Mouse (Mus musculus) CH12F3 (cell line): ENCODE measurements around the gene Usp8.

Experiments
- in situ Hi-C: fragments of 300-500 bp; cut with MboI; formaldehyde crosslinking; loops from 2 replicates; pipeline ENCODE4 v1.14.3; 2020; ENCODE audit warnings: low sequenced_read_pairs

Gene Usp8

DNA sequence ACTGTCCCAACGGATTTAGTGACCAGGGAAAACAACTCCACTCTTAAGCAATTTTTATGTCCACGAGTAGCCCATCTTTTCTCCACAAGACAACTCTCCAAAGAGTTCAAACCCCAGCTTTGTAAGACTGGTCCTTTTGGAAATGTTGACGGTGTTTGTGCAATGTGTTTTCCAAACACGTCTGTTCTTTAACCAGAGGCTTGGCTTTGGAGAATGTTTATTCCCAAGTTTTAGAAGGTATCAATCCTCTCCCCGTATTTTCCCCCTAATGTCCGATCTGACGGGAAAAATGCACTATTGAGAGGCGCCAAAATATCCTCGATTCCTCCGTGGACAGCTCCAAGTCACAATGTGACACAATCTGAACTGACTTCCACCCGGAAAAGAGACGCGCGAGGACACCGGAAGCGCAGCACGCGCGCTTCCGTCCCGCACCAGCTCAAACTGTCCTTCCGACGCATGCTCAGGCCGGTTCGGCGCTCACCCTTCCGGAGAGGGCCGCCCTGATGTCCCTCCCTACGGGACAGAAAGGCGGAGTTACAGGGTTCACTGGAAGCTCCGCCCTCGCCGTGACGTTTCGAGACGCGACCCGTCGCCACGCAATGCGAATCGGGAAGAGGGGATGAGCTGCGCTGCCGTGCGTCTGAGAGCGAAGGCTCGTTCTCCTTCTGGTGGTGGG, at the start of gene Usp8:
Gene Usp8 (plus strand): TSS at position 570 of the 679 bp plus-strand sequence.
- in situ Hi-C loops = no loop called here

DNA sequence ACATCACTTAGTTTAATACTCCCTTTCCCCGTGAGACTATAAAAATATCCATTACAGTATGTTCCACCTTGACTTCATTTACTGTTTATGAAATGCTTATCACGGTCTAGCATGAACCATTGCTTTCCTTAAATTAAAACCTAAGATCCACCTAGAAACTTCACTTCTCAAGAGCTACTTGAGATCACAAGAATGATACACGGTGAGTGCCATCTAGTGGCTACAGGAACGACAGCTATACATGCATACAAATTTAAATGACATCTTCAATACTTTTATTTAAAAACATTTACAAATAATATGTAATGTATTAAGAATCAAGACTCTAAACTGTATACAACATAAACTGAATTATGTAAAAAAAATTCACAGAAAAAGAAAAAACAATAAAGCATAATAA, 43.6 kb upstream of the Usp8 start:
- in situ Hi-C loops = loop anchor here (10.0 kb wide), 1 partner anchor 59 kb away; no protein-coding TSS in a partner anchor

DNA sequence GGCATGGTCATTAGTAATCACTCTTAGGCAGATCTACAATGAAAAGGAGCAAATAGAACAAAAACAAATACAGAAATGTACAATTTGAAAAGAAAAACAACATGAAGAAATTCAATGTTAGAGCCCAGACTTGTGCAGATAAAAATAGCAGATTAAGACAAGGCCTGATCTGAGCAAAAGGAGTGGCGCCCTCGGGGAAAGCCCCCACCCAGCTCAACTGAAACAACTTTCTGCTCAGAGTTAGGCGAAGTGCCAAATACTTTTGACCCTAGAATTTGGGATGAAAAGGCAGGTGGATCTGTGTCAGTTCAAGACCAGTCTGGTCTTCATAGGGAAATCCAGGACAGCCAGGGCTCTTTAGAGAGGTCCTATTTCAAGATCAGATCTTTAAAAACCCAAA, 41.1 kb upstream of the Usp8 start:
- in situ Hi-C loops = loop anchor here (10.0 kb wide), 1 partner anchor 61 kb away; no protein-coding TSS in a partner anchor

DNA sequence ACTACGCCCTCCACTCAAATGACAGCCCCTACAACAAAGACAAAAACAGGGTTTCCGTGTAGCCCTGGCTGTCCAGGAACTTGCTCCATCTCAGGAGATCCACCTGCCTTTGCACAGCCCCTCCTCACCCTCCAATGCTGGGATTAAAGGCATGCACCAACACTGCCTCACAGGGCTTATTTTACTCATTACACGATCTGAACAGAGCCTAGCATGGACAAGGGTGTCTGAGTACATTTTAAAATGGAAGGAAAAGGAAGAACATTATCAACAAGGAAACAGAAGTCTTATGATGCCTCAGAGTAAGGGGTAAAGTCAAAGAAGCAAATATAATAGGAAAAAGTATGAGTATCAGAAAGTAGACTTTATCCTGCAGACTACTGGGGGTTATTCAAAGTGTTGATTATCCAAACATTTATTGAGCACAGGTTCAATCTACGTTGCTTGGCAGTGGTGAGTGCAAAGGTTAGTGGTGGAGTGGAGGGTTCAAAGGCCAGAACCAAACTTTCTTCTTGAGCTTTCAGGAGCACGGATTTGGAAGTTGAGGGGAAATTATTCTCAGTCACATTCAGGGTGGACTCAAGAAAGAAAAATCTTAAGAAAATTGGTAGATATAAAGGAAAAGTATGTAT, 38.4 kb upstream of the Usp8 start:
- in situ Hi-C loops = loop anchor here (10.0 kb wide), 1 partner anchor 64 kb away; no protein-coding TSS in a partner anchor

DNA sequence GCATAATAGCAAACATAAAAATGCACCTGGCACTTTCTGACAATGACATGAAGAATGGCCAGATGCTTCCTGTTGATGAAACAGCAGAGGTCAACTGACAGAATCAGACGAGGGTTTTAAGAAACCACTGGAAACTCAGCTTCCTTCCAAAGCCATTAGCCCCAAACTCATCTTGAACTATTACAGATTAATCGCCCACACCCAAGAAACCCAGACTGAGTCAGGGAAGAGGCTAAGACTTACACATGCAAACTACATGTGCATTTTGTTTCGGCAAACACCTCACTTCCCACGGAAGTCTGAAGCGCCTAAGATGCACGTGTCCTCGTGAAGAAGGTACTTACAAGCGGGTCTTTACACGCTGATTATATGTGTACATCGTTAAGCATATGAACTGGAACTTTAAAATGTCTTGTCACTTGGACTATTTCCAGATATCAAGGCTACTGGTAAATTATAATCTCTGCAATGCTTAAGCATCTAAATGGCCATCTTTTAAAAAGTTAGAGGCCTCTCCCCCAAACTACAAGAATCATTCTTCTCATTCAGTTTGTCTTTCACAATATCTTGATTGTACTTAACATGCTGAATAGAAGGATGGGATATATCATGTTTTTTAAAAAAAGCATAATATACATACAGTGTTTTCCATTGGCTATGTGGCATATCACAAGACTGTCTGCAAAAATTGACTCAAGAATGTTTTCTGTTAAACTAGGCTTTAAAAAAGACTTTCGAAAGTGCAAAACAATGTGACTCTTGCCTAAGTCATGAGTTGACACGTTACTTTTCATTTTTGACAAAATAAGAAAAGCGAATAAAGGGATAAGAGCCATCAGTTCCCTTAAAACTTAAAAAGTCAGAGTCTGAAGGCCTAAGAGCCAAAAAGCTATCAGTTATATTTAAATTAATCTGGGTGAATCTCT, 33.5 kb upstream of the Usp8 start:
- in situ Hi-C loops = no loop called here

DNA sequence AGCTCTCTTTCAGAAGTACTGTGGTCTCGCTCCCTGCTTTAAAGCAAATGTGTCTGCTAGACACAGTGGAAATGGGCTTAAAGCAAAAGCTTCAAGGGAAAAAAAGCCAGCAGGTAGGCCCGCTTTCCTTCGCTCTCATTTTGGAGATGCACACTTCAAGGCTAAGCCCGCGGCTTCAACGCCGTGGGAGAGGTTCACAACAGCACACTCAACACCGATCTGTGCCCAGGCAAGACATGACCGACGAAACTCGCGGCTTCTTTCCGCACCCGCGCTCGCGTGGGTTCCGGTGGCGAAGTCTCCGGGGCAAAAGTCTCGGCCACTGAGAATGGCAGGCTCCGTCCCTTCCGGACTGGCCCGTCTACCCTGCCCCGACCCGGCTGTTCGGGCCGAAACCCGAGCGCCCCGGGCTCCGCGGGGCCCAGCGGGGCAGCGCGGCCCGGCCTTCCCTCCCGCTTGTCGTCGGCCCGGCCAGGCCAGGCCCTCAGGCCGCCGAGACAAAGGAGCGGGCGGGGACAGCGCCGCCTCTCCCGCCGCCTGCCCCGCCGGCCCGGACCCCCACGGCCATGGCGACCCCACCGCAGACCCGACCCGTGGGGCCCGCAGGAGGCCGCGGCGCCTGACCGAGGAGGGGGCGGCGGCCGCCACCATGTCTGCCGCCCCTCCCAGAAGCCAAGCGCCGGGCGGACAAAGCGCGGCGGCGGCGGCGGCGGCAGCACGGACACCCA, 32.5 kb upstream of the Usp8 start:
- in situ Hi-C loops = no loop called here

DNA sequence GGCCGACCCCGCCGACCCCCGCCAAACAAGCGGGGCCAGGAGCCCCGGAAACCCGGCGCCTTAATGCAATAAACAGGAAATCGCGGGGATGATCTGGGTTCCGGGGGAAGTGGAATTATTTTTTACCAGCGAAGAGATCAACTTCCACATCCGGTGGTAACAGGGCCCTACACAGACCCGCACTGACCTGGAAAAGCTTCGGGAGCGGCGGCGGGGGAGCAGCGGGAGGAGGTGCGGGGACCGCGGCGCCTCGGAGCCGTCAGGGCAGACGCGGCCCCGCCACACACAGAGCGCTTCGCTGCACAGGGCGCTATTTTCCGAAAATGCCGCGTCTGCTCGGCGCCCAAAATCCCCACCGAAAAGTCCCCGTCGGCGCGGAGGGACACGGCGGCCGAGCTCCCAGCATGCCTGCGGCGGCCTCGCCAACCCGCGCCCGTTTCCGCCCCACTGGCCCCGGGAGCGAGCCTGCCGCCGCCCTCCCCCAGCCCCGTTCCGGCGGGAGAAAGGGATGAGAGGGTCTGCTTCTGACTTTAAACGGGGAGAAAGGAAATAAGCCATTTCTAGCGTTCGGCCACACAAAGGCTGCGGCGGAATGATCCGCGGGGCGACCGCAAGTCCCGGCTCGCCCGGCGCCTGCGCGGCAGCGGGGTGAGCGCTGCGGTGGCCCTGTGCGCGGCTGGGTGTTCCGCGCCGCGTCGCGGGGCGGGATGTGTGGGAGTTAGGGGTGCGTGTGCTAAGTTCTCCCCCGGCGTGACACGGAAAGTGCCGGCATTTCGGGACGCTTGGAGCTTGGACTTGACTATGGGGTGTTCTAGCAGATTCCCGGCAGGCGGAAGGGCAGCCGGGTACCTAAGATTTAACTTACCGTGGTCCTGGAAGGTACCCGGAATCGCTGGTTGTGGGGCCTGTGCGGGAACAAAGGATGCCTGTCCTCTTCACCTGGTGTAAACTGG, 31.7 kb upstream of the Usp8 start:
- in situ Hi-C loops = no loop called here

DNA sequence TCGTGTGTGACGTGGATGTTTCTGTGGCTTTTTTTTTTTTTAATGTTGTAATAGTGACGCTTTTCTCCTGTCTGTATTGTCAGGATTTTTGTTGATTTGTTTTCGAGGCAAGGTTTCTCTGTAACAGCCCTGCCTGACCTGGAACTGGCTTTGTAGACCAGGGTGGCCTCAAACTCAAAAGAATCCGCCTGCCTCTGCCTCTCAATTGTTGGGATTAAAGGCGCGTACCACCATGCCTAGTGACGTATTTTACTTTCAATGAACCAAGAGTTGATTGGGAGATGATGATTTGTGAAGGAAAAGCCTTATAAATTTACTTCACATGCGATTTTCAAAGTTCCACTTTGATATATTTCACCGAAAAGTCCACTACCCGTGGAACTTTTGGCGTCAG, 31.0 kb upstream of the Usp8 start, which contains the start of gene Gabpb1:
Gene Gabpb1 (minus strand): TSS at position 216 of the 394 bp plus-strand sequence.
- in situ Hi-C loops = no loop called here

DNA sequence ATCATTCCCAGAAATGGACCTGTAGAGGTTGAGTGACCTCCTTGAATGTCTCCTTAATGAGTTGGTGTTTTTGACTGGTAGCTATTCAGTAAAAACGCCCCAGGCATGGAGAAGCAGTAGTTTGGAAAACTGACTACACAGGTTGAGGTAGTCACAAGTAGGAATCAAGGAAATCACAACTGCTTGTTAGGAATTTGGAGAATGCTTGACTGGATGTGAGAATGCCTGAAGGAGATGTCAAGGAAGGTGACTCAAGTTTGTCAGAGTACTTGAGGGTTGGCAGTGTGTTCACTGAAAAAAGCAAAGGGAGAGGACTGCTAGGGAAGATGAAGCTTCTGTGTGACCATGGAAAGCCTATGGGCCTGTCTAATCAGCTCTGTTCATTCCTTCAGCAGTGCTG, 29.8 kb upstream of the Usp8 start:
- in situ Hi-C loops = no loop called here

DNA sequence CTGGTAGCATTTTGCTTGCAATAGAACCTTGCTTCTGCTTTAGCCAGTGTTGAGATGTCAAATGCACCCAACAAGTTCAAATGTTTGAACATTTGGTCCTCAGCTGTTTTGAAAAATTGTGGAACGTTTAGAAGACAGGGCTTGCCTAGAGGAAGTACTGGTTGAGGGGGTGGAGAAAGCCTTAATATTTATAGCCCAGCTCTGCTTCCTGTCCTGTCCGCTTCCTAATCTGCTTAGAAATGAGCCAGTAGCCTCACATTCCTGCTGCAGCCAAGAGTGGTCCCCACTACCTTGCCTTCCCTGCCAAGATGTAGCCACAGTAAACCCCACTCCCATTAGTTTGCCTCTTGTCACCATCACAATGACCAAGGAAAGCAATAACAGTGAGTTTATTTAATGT, 24.8 kb upstream of the Usp8 start:
- in situ Hi-C loops = no loop called here

DNA sequence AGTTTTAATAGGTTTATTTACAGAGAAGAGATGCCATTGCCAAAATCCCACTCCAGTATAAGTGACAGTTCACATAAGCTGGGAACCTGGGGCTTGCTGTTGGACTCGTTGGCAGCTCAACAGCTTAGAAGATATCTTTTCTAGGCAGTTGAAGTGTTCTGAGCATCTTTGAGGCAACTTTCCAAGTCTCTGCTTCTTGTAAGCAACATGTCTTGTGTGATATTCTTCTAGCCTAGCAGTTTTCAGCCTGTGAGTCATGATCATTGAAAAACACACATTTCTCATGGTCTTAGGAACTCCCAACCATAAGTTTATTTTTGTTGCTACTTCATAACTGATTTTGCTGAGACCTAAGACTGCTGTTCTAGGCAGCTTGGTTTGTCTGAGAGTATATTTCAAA, 24.2 kb upstream of the Usp8 start:
- in situ Hi-C loops = no loop called here

DNA sequence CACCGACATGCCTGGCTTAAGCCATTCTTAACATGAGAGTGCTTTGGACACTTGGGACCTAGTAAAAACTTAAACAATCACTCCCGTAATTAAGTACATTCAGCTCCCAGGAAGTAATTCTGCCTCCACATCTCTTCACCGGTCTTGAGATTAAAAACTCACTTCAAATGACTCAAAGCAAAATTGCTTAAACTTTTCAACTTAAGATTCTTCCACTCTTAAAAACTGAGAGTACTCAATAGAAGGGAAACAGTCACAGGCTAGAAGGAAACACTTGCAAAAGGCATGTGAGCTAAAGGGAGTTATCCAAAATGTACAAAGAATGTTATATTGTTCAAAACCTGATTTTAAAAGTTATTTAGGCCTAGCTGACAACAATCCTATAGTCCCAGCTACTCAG, 15.8 kb upstream of the Usp8 start:
- in situ Hi-C loops = no loop called here

DNA sequence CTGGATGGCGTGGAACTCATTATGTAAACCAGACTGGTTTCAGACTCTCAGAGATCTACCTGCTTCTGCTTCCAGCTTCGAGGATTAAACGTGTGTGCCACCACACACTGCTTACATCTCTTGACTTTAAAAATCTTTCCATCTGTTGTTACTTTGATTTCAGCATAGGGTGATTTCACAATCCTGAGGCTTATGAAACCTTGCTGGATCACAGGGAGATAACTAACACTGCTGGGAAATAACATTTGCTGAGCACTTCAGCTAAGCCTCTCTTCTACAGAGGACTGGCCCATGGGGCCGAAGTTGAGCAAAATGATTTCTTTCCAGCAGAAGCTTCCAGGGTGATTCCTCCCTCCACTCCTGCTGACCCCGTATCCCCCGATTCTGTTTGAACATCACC, 11.8 kb upstream of the Usp8 start:
- in situ Hi-C loops = no loop called here

DNA sequence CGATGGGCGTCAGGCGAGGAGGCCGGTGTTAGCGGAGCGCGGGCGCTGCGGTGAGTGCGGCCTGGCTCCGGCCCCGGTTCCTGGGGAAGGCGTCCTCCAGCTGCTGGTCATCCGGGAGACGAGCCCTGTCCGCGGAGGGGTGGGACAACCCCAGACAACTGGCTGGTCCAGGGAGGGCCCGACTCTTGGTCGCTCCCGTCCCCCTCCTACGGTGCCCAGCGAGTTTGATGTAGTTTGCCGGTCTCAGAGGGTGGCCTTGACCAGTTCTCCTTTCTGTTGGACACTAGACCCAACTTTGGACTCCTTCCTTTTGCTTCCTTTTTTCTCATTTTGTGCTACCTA, 281 bp downstream of the Usp8 start:
- in situ Hi-C loops = no loop called here

DNA sequence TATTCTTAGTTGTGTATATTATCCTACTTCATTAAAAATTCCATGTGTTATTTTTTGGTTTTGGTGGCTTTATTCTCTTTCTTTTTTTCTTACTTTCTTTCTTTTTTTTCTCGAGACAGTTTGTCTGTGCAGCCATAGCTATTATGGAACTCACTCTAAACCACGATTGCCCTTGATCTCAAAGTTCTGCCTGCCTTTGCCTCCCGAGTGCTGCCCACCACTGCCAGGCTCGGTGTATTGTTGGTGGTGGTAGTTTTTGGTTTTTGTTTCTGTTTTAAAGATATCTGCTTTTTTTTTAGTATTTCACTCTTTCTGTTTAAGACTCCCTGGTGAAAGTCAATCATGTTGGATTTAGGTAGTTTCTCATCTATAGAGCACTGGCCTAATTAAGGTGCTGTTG, 1.2 kb downstream of the Usp8 start:
- in situ Hi-C loops = no loop called here

DNA sequence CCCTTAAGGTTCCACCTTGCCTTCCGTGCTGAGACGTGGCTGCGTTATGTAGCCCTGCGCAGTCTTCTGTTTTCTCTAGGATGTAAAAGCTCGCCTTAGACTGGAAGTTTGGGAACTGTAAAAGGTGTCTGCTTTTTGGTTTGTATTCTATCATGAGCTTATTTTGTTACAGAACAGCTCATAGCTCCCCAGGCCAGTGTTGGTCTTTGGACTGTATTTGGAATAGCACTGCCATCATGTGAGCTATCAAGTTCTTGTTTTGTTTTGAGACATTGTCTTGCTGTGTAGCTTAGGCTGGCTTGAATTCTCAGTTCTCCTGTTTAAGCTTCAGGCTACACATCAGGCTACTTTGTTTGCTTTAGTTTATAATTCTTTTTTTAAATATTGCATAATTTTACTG, 5.4 kb downstream of the Usp8 start:
- in situ Hi-C loops = no loop called here

DNA sequence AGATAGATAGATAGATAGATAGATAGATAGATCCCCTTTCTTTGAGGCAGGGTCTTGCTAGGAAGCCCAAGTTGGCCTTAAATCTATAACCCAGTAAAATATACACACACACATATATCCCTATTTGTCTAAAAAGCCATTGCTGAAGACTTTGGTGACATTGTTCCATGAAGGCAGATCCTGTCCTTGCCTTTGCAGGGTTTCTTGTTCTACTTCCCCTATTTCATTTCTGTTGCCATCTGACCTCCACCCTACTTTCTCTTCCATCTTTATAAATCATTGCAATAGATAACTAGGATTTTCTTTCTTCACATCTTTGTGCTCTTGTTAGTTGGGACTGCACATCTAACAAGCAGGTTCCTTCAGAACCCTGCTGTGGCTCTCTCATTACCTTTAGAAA, 5.8 kb downstream of the Usp8 start:
- in situ Hi-C loops = no loop called here

DNA sequence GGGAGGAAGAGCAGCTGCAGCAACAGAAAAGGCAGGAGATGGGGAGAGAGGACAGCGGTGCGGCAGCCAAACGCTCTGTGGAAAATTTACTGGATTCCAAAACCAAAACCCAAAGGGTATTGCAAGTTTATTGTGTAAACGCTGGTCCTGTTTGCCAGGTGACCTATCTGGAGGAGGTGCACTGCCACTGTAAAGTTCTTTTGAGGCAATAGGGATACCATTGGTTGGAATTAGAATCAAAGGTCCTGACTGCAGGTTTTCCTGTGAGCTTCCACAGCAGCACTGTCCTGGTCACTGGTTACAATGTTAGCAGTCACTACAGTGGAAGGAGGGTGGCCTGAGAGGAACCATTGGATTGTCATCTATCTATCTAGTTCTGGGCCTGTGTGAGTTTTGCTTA, 22.1 kb downstream of the Usp8 start:
- in situ Hi-C loops = no loop called here

DNA sequence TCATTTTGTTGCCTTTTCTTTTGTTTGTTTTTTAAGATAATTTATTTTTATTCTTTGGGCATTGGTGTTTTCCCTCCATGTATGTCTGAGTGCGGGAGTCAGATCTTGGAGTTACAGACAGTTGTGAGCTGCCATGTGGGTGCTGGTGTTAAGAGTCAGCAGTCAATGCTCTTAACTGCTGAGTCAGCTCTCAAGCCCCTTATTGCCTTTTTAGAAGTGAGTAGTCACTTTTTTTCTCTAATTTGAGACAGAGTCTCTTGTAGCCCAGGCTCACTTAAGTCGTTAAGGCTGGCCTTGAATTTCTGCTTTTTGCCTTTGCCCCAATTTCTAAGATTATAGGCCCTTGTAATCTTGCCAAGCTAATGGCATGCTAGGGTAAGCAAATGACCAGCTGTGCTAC, 23.4 kb downstream of the Usp8 start:
- in situ Hi-C loops = no loop called here
